Mouse (Mus musculus): ENCODE data around the gene Adam1a. TPM values are rescaled to one million over a fixed set of nuclear protein-coding genes. Genes with fewer than 3 reads are reported as not detected.

The Adam1a gene
- polyA plus RNA-seq, 1 experiment: 4.4 TPM

DNA sequence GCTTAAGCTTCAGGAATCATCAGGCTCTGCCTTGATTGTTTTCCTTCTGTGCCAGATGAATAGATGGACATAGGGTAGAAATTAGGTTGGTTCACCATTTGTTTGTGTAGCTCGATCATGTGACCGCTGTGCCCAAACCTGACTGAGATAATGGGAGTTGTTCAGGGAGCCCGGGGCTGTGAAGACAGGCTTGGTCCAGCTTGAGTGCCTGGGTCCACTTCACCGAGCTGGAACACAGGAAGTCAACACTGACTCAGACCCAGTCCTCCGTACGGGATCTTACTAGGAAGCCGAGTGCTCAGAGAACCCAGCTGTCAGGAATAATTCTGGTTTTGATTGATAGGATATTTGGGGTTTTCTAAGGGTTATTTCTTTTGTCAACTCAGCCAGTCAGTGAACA, 70.7 kb downstream of the Adam1a start:
- TF ChIP-seq CTCF (IDR thresholded peaks at IDR 0.05; ENCODE audit: insufficient read depth, low read length): no peak
- TF ChIP-seq POLR2A (IDR thresholded peaks at IDR 0.05; ENCODE audit: borderline replicate concordance, extremely low read depth, low read depth, low read length): no peak
- peaks cover 2% of the 10 kb centered on the region; the same call in 1 of the 2 replicates for H3K4me1 ChIP-seq (ENCODE audit: control insufficient read depth, insufficient read depth, low read length)
- no peak overlapping the region for H3K4me3 ChIP-seq (replicated peaks; ENCODE audit: extremely low read depth, low read depth, low read length)
- DNase-seq: peak; percentile 30
- WGBS: 46% methylated on average over 7 of the region's 7 CpGs

DNA sequence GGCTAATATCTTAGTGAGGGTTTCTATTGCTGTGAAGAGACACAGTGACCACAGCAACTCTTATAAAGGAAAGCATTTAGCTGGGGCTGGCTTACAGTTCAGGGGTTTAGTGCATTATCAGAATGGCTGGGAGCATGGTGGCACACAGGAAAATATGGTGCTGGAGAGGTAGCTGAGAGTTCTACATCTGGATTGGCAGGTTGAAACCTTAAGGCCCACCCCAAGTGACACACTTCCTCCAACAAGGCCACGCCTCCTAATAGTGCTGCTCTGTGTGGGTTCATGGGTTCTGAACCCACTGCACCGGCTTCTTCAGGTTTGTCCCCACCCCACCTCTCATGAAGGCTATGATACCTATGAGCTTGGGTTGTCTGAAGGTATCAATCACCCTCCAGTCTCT, 72.9 kb downstream of the Adam1a start:
- WGBS: 77% methylated on average over 2 of the region's 2 CpGs
- TF ChIP-seq POLR2A (IDR thresholded peaks at IDR 0.05; ENCODE audit: borderline replicate concordance, extremely low read depth, low read depth, low read length) (no peak), CTCF (IDR thresholded peaks at IDR 0.05; ENCODE audit: insufficient read depth, low read length) (no peak)
- Histone ChIP-seq H3K4me3 (replicated peaks; ENCODE audit: extremely low read depth, low read depth, low read length) (no peak overlapping the region), H3K4me1 (ENCODE audit: control insufficient read depth, insufficient read depth, low read length) (peaks cover 3% of the 10 kb centered on the region; the same call in 1 of the 2 replicates)
- DNase-seq: no peak

DNA sequence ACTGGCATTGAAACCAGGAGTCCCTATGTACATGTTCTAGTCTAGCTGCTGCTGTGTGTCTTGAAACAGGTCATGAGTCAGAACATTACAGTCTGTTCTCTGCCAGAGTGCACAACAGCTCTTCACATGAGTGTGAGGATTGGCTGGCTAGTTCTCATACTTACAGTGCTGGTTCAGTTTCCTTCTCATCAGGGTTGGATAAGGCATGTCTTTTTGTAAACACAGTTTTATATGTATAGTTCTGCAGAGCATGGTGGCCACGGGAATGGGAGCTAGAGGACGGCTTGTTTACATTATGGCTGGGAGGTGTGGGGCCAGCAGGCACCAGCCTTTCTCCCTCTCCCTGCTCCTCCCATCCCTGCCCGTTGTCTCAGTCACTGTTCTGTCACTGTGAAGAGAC, 75.7 kb downstream of the Adam1a start:
- Histone ChIP-seq H3K4me3 (replicated peaks; ENCODE audit: extremely low read depth, low read depth, low read length) (no peak overlapping the region), H3K4me1 (ENCODE audit: control insufficient read depth, insufficient read depth, low read length) (peaks cover 3% of the 10 kb centered on the region; the same call in 1 of the 2 replicates)
- no peak for TF ChIP-seq POLR2A (IDR thresholded peaks at IDR 0.05; ENCODE audit: borderline replicate concordance, extremely low read depth, low read depth, low read length)
- no peak for TF ChIP-seq CTCF (IDR thresholded peaks at IDR 0.05; ENCODE audit: insufficient read depth, low read length)
- WGBS: 4% methylated on average over 3 of the region's 3 CpGs
- no peak for DNase-seq

Other genes starting within 250 kb of the Adam1a start
- gene Trafd1, start 159.8 kb downstream of the Adam1a start, polyA plus RNA-seq (2012; rRNA removed): 83.8 and 108 TPM in 2 replicates
- gene Naa25, start 147.5 kb downstream of the Adam1a start, polyA plus RNA-seq (2012; rRNA removed): 6.2 and 10.0 TPM in 2 replicates
- gene Tmem116, start 93.6 kb downstream of the Adam1a start, polyA plus RNA-seq (2012; rRNA removed): 23.6 and 24.2 TPM in 2 replicates
- gene Erp29, start 93.0 kb downstream of the Adam1a start, polyA plus RNA-seq (2012; rRNA removed): 30.3 and 34.0 TPM in 2 replicates
- gene Adam1b, start 42.0 kb downstream of the Adam1a start, polyA plus RNA-seq (2012; rRNA removed): not detected in 2 replicates
- 0.28 TPM in 1 of 2 replicates, not detected in the other for gene Gm42878, start within 50 bp of the Adam1a start, polyA plus RNA-seq (2012; rRNA removed)
- gene Mapkapk5, start 423 bp upstream of the Adam1a start, polyA plus RNA-seq (2012; rRNA removed): 20.6 and 36.8 TPM in 2 replicates
- gene Aldh2, start 48.3 kb upstream of the Adam1a start, polyA plus RNA-seq (2012; rRNA removed): 1,209 and 1,438 TPM in 2 replicates
- 10.1 and 10.3 TPM in 2 replicates for gene Acad12, start 73.5 kb upstream of the Adam1a start, polyA plus RNA-seq (2012; rRNA removed)
- gene Acad10, start 115.0 kb upstream of the Adam1a start, polyA plus RNA-seq (2012; rRNA removed): 6.1 and 7.0 TPM in 2 replicates
- gene Brap, start 115.1 kb upstream of the Adam1a start, polyA plus RNA-seq (2012; rRNA removed): 28.8 and 30.6 TPM in 2 replicates
- 107 and 108 TPM in 2 replicates for gene Atxn2, start 165.9 kb upstream of the Adam1a start, polyA plus RNA-seq (2012; rRNA removed)